Mouse (Mus musculus): ENCODE measurements around the gene Lipo2.
"Not testable (repeated sequence)": the region's sequence is repeated elsewhere in the genome, so short reads cannot be mapped to it uniquely, and the experiment has no call there.

Gene Lipo2

GRCm38 (mm10) chr19:33751259-33751658 lies at the start of gene Lipo2:
Gene Lipo2, minus strand, starts transcription at chr19:33751359.
- DNase-seq (ENCODE audit: low spot score in 2 of 2): not testable (repeated sequence)

GRCm38 (mm10) chr19:33787359-33787758 lies 36.2 kb upstream of the Lipo2 start, which contains the start of gene Lipo1:
Gene Lipo1, minus strand, starts transcription at chr19:33787459.
- DNase-seq (ENCODE audit: low spot score in 2 of 2): not testable (repeated sequence)

GRCm38 (mm10) chr19:33786576-33787277 lies 35.6 kb upstream of the Lipo2 start:
- DNase-seq (ENCODE audit: low spot score in 2 of 2): no peak

GRCm38 (mm10) chr19:33761287-33762086 lies 10.3 kb upstream of the Lipo2 start, which contains the start of gene Lipo3:
Gene Lipo3, minus strand, starts transcription at chr19:33761951.
- DNase-seq (ENCODE audit: low spot score in 2 of 2): peak; percentile 4 to 36

Measured in spleen, postnatal 10 days (tissue).